Mouse (Mus musculus) lung, postnatal 0 days (tissue): ENCODE results near the gene Gm21293. TPM values are rescaled to one million over a fixed set of nuclear protein-coding genes. Genes with fewer than 3 reads are reported as not detected.
"Not testable (repeated sequence)": the region's sequence is repeated elsewhere in the genome, so short reads cannot be mapped to it uniquely, and the experiment has no call there.

ENCODE experiments used
- ATAC-seq: fragments of 200-750 bp; cut with Nextera tagmentation; 2 replicates; pipeline ENCODE4 v1.8.0; 2017; ENCODE audit warnings: moderate library complexity
- DNase-seq: peaks from one replicate; pipeline ENCODE4 v3.0.0-alpha.2; 2016; ENCODE audit warnings: low spot score
- H3K27ac ChIP-seq: fragments of 300-500 bp; sonication (generic); 2 replicates; pipeline ENCODE4 v1.5.1; 2014; ENCODE audit warnings: antibody characterized with exemption, mild to moderate bottlenecking, low read length, mixed read lengths
- H3K27me3 ChIP-seq: fragments of 300-500 bp; sonication (generic); replicated peaks from 2 replicates; pipeline ENCODE4 v1.6.1; 2014; ENCODE audit warnings: low read length, mixed read lengths; ENCODE audit not compliant: insufficient read depth
- H3K36me3 ChIP-seq: fragments of 300-500 bp; sonication (generic); 2 replicates; pipeline ENCODE4 v1.6.1; 2014; ENCODE audit warnings: low read length, mixed read lengths; ENCODE audit not compliant: insufficient read depth
- H3K4me1 ChIP-seq: fragments of 300-500 bp; sonication (generic); 2 replicates; pipeline ENCODE4 v1.6.1; 2014; ENCODE audit warnings: antibody characterized with exemption, low read depth, low read length, mixed read lengths; ENCODE audit not compliant: insufficient read depth
- H3K4me2 ChIP-seq: fragments of 300-500 bp; sonication (generic); replicated peaks from 2 replicates; pipeline ENCODE4 v1.6.1; 2014; ENCODE audit warnings: low read depth, mild to moderate bottlenecking, low read length, moderate library complexity, mixed read lengths
- H3K4me3 ChIP-seq: fragments of 300-500 bp; sonication (generic); 2 replicates; pipeline ENCODE4 v1.5.1; 2014; ENCODE audit warnings: low read depth, low read length
- H3K9ac ChIP-seq: fragments of 300-500 bp; sonication (generic); replicated peaks from 2 replicates; pipeline ENCODE4 v1.6.1; 2014; ENCODE audit warnings: low read depth, mild to moderate bottlenecking
- H3K9me3 ChIP-seq: fragments of 300-500 bp; sonication (generic); 2 replicates; pipeline ENCODE4 v1.6.1; 2016; ENCODE audit warnings: low read length, mixed read lengths
- CTCF ChIP-seq: IDR thresholded peaks from 2 replicates; pipeline ENCODE4 v1.5.1; 2016; ENCODE audit warnings: antibody characterized with exemption, mild to moderate bottlenecking
- EP300 ChIP-seq: IDR thresholded peaks from 2 replicates; pipeline ENCODE4 v1.6.1; 2016; ENCODE audit warnings: antibody characterized with exemption, mild to moderate bottlenecking, control low read depth
- WGBS: fragments of 180-500 bp; shearing (Covaris S2); extraction: QIAGEN DNeasy Blood & Tissue Kit; methylation state at CpG from one replicate; pipeline ENCODE4 v1.1.7; 2014; 5-methylcytosine and 5-hydroxymethylcytosine counted together
- polyA plus RNA-seq: library from polyadenylated mRNA; unstranded; fragments of >200 nt; fragmentation: Nextera tagmentation; extraction: Ambion mirVana; gene quantifications from 2 replicates; pipeline ENCODE4 v1.2.1, GENCODE M21; 2015

Gene Gm21293
- polyA plus RNA-seq: not detected in 2 replicates

DNA sequence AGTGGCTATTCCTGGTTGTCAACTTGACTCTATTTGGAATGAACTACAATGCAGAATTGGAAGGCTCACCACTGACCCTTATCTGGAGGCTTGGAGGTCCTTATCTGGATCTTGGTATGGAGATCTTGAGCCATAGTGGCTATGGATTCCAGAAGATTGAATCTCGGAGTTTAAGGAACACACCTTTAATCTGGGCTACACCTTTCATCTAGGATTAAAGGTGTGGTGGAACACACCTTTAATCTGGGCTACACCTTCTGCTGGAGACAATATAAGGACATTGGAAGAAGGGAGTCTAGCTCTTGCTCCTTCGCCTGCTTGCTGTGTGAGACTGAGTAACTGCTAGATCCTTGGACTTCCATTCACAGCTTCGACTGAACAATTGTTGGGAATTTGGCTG lies at the start of gene Gm21293:
Gene Gm21293 (plus strand): TSS at position 301 of the 400 bp plus-strand sequence.
- not testable (repeated sequence) for H3K27ac ChIP-seq, H3K4me3 ChIP-seq, DNase-seq, H3K4me1 ChIP-seq, H3K36me3 ChIP-seq, H3K9ac ChIP-seq, H3K9me3 ChIP-seq, H3K4me2 ChIP-seq, H3K27me3 ChIP-seq, ATAC-seq
- WGBS: no CpG with 5 or more reads among the region's 3 CpGs

DNA sequence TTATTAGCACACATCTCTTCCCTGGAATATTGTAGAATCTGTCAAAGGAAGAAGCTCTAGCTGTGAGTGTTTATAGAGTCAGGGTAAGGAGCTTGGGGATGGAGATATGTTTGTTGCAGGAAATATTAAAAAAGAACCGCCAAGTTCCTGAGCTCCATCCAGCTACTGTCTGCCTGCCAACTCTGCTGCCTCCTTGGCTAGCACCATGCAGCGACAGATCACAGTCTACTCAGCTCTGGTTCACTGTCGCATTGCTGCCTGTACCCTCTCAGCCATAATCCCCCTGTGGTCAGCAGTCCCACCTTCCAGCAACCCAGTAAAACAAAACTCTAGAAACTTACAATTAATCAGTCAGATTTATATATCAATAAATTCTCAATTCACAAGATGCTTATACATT lies 32.7 kb upstream of the Gm21293 start:
- no peaks in the 10 kb centered on the region for H3K9me3 ChIP-seq
- DNase-seq: no peak
- no peak overlapping the region for H3K4me2 ChIP-seq
- H3K36me3 ChIP-seq: no peaks in the 10 kb centered on the region
- TF ChIP-seq EP300 (no peak), CTCF (no peak)
- H3K4me1 ChIP-seq: no peaks in the 10 kb centered on the region
- H3K4me3 ChIP-seq: no peak overlapping the region
- no peak overlapping the region for H3K9ac ChIP-seq
- WGBS: 58% methylated on average over 3 of the region's 3 CpGs
- no peak for ATAC-seq
- no peaks in the 10 kb centered on the region for H3K27me3 ChIP-seq
- no peak overlapping the region for H3K27ac ChIP-seq

DNA sequence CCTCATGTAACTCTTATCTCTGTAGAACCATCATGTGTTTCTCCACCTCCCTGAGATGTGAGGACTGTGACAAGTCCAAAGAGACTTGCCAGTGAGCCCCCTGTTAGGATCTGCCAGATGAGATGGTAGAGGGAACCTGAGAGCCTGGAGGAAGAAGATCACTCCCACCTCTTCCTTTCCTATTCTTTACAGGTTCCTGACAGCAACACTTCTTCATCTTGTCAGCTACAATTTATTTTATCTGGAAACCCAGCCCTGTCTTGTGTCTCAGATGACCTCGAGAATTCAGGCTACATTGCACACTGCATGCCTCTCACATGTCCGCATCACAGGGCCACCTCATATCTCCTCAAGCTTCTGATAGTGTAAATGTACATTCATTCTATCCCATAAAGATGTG lies 24.5 kb upstream of the Gm21293 start:
- no peak for DNase-seq
- 49% methylated on average over 2 of the region's 2 CpGs for WGBS
- no peak overlapping the region for H3K9ac ChIP-seq
- no peaks in the 10 kb centered on the region for H3K36me3 ChIP-seq
- no peaks in the 10 kb centered on the region for H3K4me1 ChIP-seq
- H3K27ac ChIP-seq: no peak overlapping the region
- ATAC-seq: no peak
- no peaks in the 10 kb centered on the region for H3K27me3 ChIP-seq
- TF ChIP-seq CTCF (no peak), EP300 (no peak)
- no peaks in the 10 kb centered on the region for H3K9me3 ChIP-seq
- H3K4me2 ChIP-seq: no peak overlapping the region
- H3K4me3 ChIP-seq: no peak overlapping the region

DNA sequence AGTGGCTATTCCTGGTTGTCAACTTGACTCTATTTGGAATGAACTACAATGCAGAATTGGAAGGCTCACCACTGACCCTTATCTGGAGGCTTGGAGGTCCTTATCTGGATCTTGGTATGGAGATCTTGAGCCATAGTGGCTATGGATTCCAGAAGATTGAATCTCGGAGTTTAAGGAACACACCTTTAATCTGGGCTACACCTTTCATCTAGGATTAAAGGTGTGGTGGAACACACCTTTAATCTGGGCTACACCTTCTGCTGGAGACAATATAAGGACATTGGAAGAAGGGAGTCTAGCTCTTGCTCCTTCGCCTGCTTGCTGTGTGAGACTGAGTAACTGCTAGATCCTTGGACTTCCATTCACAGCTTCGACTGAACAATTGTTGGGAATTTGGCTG lies 8.4 kb downstream of the Gm21293 start, which contains the start of gene Gm6763:
Gene Gm6763 (plus strand): TSS at position 301 of the 400 bp plus-strand sequence.
- H3K36me3 ChIP-seq, DNase-seq, H3K9ac ChIP-seq, H3K27ac ChIP-seq, H3K9me3 ChIP-seq, H3K4me2 ChIP-seq, H3K27me3 ChIP-seq, H3K4me3 ChIP-seq, ATAC-seq, H3K4me1 ChIP-seq: not testable (repeated sequence)
- WGBS: no CpG with 5 or more reads among the region's 3 CpGs

DNA sequence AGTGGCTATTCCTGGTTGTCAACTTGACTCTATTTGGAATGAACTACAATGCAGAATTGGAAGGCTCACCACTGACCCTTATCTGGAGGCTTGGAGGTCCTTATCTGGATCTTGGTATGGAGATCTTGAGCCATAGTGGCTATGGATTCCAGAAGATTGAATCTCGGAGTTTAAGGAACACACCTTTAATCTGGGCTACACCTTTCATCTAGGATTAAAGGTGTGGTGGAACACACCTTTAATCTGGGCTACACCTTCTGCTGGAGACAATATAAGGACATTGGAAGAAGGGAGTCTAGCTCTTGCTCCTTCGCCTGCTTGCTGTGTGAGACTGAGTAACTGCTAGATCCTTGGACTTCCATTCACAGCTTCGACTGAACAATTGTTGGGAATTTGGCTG lies 16.9 kb downstream of the Gm21293 start, which contains the start of gene Gm8764:
Gene Gm8764 (plus strand): TSS at position 301 of the 400 bp plus-strand sequence.
- no CpG with 5 or more reads among the region's 3 CpGs for WGBS
- not testable (repeated sequence) for H3K4me1 ChIP-seq

DNA sequence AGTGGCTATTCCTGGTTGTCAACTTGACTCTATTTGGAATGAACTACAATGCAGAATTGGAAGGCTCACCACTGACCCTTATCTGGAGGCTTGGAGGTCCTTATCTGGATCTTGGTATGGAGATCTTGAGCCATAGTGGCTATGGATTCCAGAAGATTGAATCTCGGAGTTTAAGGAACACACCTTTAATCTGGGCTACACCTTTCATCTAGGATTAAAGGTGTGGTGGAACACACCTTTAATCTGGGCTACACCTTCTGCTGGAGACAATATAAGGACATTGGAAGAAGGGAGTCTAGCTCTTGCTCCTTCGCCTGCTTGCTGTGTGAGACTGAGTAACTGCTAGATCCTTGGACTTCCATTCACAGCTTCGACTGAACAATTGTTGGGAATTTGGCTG lies 25.4 kb downstream of the Gm21293 start, which contains the start of gene Gm21304:
Gene Gm21304 (plus strand): TSS at position 301 of the 400 bp plus-strand sequence.
- ATAC-seq, H3K27me3 ChIP-seq, H3K9me3 ChIP-seq, H3K27ac ChIP-seq, H3K4me1 ChIP-seq, H3K36me3 ChIP-seq, H3K9ac ChIP-seq, H3K4me3 ChIP-seq, DNase-seq, H3K4me2 ChIP-seq: not testable (repeated sequence)
- no CpG with 5 or more reads among the region's 3 CpGs for WGBS

More for the DNA sequence above, 16.9 kb downstream of the Gm21293 start, which contains the start of gene Gm8764:
- H3K36me3 ChIP-seq, H3K4me3 ChIP-seq, H3K27ac ChIP-seq, ATAC-seq, H3K9ac ChIP-seq, H3K27me3 ChIP-seq, DNase-seq, H3K9me3 ChIP-seq, H3K4me2 ChIP-seq: not testable (repeated sequence)

DNA sequence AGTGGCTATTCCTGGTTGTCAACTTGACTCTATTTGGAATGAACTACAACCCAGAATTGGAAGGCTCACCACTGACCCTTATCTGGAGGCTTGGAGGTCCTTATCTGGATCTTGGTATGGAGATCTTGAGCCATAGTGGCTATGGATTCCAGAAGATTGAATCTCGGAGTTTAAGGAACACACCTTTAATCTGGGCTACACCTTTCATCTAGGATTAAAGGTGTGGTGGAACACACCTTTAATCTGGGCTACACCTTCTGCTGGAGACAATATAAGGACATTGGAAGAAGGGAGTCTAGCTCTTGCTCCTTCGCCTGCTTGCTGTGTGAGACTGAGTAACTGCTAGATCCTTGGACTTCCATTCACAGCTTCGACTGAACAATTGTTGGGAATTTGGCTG lies 33.9 kb downstream of the Gm21293 start, which contains the start of gene Gm21312:
Gene Gm21312 (plus strand): TSS at position 301 of the 400 bp plus-strand sequence.
- WGBS: no CpG with 5 or more reads among the region's 3 CpGs
- not testable (repeated sequence) for H3K9ac ChIP-seq, H3K27me3 ChIP-seq, H3K4me1 ChIP-seq, ATAC-seq, H3K4me2 ChIP-seq, H3K36me3 ChIP-seq, H3K9me3 ChIP-seq, DNase-seq, H3K27ac ChIP-seq, H3K4me3 ChIP-seq

DNA sequence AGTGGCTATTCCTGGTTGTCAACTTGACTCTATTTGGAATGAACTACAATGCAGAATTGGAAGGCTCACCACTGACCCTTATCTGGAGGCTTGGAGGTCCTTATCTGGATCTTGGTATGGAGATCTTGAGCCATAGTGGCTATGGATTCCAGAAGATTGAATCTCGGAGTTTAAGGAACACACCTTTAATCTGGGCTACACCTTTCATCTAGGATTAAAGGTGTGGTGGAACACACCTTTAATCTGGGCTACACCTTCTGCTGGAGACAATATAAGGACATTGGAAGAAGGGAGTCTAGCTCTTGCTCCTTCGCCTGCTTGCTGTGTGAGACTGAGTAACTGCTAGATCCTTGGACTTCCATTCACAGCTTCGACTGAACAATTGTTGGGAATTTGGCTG lies 42.4 kb downstream of the Gm21293 start, which contains the start of gene Gm20765:
Gene Gm20765 (plus strand): TSS at position 301 of the 400 bp plus-strand sequence.
- H3K9ac ChIP-seq, H3K27ac ChIP-seq, H3K36me3 ChIP-seq, ATAC-seq, H3K27me3 ChIP-seq, H3K4me2 ChIP-seq, DNase-seq, H3K9me3 ChIP-seq, H3K4me1 ChIP-seq, H3K4me3 ChIP-seq: not testable (repeated sequence)
- no CpG with 5 or more reads among the region's 3 CpGs for WGBS

DNA sequence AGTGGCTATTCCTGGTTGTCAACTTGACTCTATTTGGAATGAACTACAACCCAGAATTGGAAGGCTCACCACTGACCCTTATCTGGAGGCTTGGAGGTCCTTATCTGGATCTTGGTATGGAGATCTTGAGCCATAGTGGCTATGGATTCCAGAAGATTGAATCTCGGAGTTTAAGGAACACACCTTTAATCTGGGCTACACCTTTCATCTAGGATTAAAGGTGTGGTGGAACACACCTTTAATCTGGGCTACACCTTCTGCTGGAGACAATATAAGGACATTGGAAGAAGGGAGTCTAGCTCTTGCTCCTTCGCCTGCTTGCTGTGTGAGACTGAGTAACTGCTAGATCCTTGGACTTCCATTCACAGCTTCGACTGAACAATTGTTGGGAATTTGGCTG lies 51.0 kb downstream of the Gm21293 start, which contains the start of gene Gm4340:
Gene Gm4340 (plus strand): TSS at position 301 of the 400 bp plus-strand sequence.
- not testable (repeated sequence) for H3K4me3 ChIP-seq, ATAC-seq, H3K9ac ChIP-seq, DNase-seq, H3K27me3 ChIP-seq, H3K9me3 ChIP-seq, H3K4me1 ChIP-seq, H3K4me2 ChIP-seq, H3K36me3 ChIP-seq, H3K27ac ChIP-seq
- WGBS: no CpG with 5 or more reads among the region's 3 CpGs
